Mouse (Mus musculus): Measurements from ENCODE around the gene Vgll4. TPM values are rescaled to one million over a fixed set of nuclear protein-coding genes. Genes with fewer than 3 reads are reported as not detected.

Vgll4 gene
- total and polyA plus RNA-seq, 3 experiments, result 33.3 to 39.4 (median 35.0) TPM

GRCm38 (mm10) chr6:114899652-114900051 is 70.1 kb downstream of the Vgll4 start:
- ATAC-seq (ENCODE audit: extremely low read depth, insufficient number of reproducible peaks, low FRiP score, poor library complexity, severe bottlenecking) (no peak), DNase-seq (ENCODE audit: low spot score) (no peak)
- no peak for TF ChIP-seq CTCF (IDR thresholded peaks at IDR 0.05; ENCODE audit: low read depth, low read length)
- no peak for TF ChIP-seq GATA2 (IDR thresholded peaks at IDR 0.05; ENCODE audit: borderline replicate concordance, low read depth, low read length)
- TF ChIP-seq TAL1 (conservative IDR thresholded peaks at IDR 0.05; ENCODE audit: low read depth, low read length), result no peak
- no peak for TF ChIP-seq GATA1 (IDR thresholded peaks at IDR 0.05; ENCODE audit: borderline replicate concordance, low read length)
- no peak for TF ChIP-seq POLR2AphosphoS5 (IDR thresholded peaks at IDR 0.05; ENCODE audit: insufficient replicate concordance, low read depth, low read length)
- Histone ChIP-seq H3K4me3 (ENCODE audit: low read depth, low read length) (no peak overlapping the region), H3K4me1 (ENCODE audit: insufficient read depth, low read depth, low read length) (peaks cover 75% of the 10 kb centered on the region), H3K27me3 (ENCODE audit: insufficient read depth, low read length) (no peaks in the 10 kb centered on the region), H3K36me3 (replicated peaks) (peaks cover 73% of the 10 kb centered on the region), H3K9me3 (replicated peaks) (no peaks in the 10 kb centered on the region)

GRCm38 (mm10) chr6:114898949-114899348 is 70.8 kb downstream of the Vgll4 start:
- ATAC-seq (ENCODE audit: extremely low read depth, insufficient number of reproducible peaks, low FRiP score, poor library complexity, severe bottlenecking) (no peak), DNase-seq (ENCODE audit: low spot score) (no peak)
- Histone ChIP-seq H3K36me3 (replicated peaks) (peaks cover 72% of the 10 kb centered on the region), H3K27me3 (ENCODE audit: insufficient read depth, low read length) (no peaks in the 10 kb centered on the region), H3K9me3 (replicated peaks) (no peaks in the 10 kb centered on the region), H3K4me3 (ENCODE audit: low read depth, low read length) (no peak overlapping the region), H3K4me1 (ENCODE audit: insufficient read depth, low read depth, low read length) (peaks cover 75% of the 10 kb centered on the region)
- TF ChIP-seq TAL1 (conservative IDR thresholded peaks at IDR 0.05; ENCODE audit: low read depth, low read length), result no peak
- TF ChIP-seq GATA2 (IDR thresholded peaks at IDR 0.05; ENCODE audit: borderline replicate concordance, low read depth, low read length), result no peak
- TF ChIP-seq CTCF (IDR thresholded peaks at IDR 0.05; ENCODE audit: low read depth, low read length), result no peak
- no peak for TF ChIP-seq GATA1 (IDR thresholded peaks at IDR 0.05; ENCODE audit: borderline replicate concordance, low read length)
- no peak for TF ChIP-seq POLR2AphosphoS5 (IDR thresholded peaks at IDR 0.05; ENCODE audit: insufficient replicate concordance, low read depth, low read length)

DNA sequence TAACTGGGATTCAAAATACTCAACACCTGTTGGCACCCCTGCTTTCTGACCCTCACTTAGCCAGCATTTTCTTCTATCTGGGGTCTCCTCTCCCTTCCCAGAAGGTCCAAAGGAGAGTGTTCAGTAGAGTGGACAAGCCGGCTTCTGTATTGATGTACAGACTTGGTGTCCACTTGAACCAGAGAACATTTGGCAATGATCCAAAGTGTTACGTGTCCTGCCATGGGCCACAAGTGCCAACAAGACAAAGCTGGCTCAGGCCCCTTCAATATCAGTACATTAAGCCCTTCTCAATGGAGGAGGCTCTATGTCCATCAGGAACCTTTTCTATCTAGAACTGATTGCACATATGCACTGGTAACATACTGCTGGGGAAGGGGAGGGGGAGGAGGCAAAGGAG is 73.5 kb downstream of the Vgll4 start:
- peaks cover 83% of the 10 kb centered on the region for H3K36me3 ChIP-seq (replicated peaks)
- ATAC-seq (ENCODE audit: extremely low read depth, insufficient number of reproducible peaks, low FRiP score, poor library complexity, severe bottlenecking), result no peak

GRCm38 (mm10) chr6:114895191-114895590 is 74.6 kb downstream of the Vgll4 start:
- DNase-seq (ENCODE audit: low spot score) (no peak), ATAC-seq (ENCODE audit: extremely low read depth, insufficient number of reproducible peaks, low FRiP score, poor library complexity, severe bottlenecking) (no peak)
- Histone ChIP-seq H3K27me3 (ENCODE audit: insufficient read depth, low read length) (no peaks in the 10 kb centered on the region), H3K36me3 (replicated peaks) (peaks cover 91% of the 10 kb centered on the region), H3K4me1 (ENCODE audit: insufficient read depth, low read depth, low read length) (peaks cover 66% of the 10 kb centered on the region), H3K4me3 (ENCODE audit: low read depth, low read length) (no peak overlapping the region), H3K9me3 (replicated peaks) (no peaks in the 10 kb centered on the region)
- no peak for TF ChIP-seq POLR2AphosphoS5 (IDR thresholded peaks at IDR 0.05; ENCODE audit: insufficient replicate concordance, low read depth, low read length)
- TF ChIP-seq CTCF (IDR thresholded peaks at IDR 0.05; ENCODE audit: low read depth, low read length), result no peak

More for the DNA sequence above, 73.5 kb downstream of the Vgll4 start:
- TF ChIP-seq GATA2 (IDR thresholded peaks at IDR 0.05; ENCODE audit: borderline replicate concordance, low read depth, low read length), result no peak
- no peak for TF ChIP-seq GATA1 (IDR thresholded peaks at IDR 0.05; ENCODE audit: borderline replicate concordance, low read length)
- TF ChIP-seq TAL1 (conservative IDR thresholded peaks at IDR 0.05; ENCODE audit: low read depth, low read length), result no peak
- TF ChIP-seq CTCF (IDR thresholded peaks at IDR 0.05; ENCODE audit: low read depth, low read length), result no peak
- TF ChIP-seq POLR2AphosphoS5 (IDR thresholded peaks at IDR 0.05; ENCODE audit: insufficient replicate concordance, low read depth, low read length), result no peak
- H3K4me3 ChIP-seq (ENCODE audit: low read depth, low read length), result no peak overlapping the region
- no peak for DNase-seq (ENCODE audit: low spot score)
- no peaks in the 10 kb centered on the region for H3K27me3 ChIP-seq (ENCODE audit: insufficient read depth, low read length)
- H3K4me1 ChIP-seq (ENCODE audit: insufficient read depth, low read depth, low read length), result peaks cover 66% of the 10 kb centered on the region
- no peaks in the 10 kb centered on the region for H3K9me3 ChIP-seq (replicated peaks)

GRCm38 (mm10) chr6:114894548-114895106 is 75.2 kb downstream of the Vgll4 start:
- H3K36me3 ChIP-seq (replicated peaks), result peaks cover 88% of the 10 kb centered on the region
- no peak overlapping the region; the same call in 1 of the 2 replicates for H3K4me3 ChIP-seq (ENCODE audit: low read depth, low read length)
- H3K9me3 ChIP-seq (replicated peaks), result no peaks in the 10 kb centered on the region
- DNase-seq (ENCODE audit: low spot score), result no peak
- peaks cover 63% of the 10 kb centered on the region for H3K4me1 ChIP-seq (ENCODE audit: insufficient read depth, low read depth, low read length)
- TF ChIP-seq POLR2AphosphoS5 (IDR thresholded peaks at IDR 0.05; ENCODE audit: insufficient replicate concordance, low read depth, low read length) (no peak), CTCF (IDR thresholded peaks at IDR 0.05; ENCODE audit: low read depth, low read length) (no peak), GATA1 (IDR thresholded peaks at IDR 0.05; ENCODE audit: borderline replicate concordance, low read length) (no peak), TAL1 (conservative IDR thresholded peaks at IDR 0.05; ENCODE audit: low read depth, low read length) (no peak), GATA2 (IDR thresholded peaks at IDR 0.05; ENCODE audit: borderline replicate concordance, low read depth, low read length) (no peak)
- peak; percentile 9; the same call in 1 of the 2 replicates for ATAC-seq (ENCODE audit: extremely low read depth, insufficient number of reproducible peaks, low FRiP score, poor library complexity, severe bottlenecking)
- no peaks in the 10 kb centered on the region for H3K27me3 ChIP-seq (ENCODE audit: insufficient read depth, low read length)

- Histone ChIP-seq H3K27me3 (ENCODE audit: insufficient read depth, low read length) (no peaks in the 10 kb centered on the region), H3K9me3 (replicated peaks) (no peaks in the 10 kb centered on the region), H3K4me3 (ENCODE audit: low read depth, low read length) (no peak overlapping the region), H3K4me1 (ENCODE audit: insufficient read depth, low read depth, low read length) (peaks cover 53% of the 10 kb centered on the region), H3K36me3 (replicated peaks) (peaks cover 86% of the 10 kb centered on the region)
- DNase-seq (ENCODE audit: low spot score), result no peak
- TF ChIP-seq CTCF (IDR thresholded peaks at IDR 0.05; ENCODE audit: low read depth, low read length) (no peak), GATA2 (IDR thresholded peaks at IDR 0.05; ENCODE audit: borderline replicate concordance, low read depth, low read length) (no peak), GATA1 (IDR thresholded peaks at IDR 0.05; ENCODE audit: borderline replicate concordance, low read length) (no peak), TAL1 (conservative IDR thresholded peaks at IDR 0.05; ENCODE audit: low read depth, low read length) (no peak), POLR2AphosphoS5 (IDR thresholded peaks at IDR 0.05; ENCODE audit: insufficient replicate concordance, low read depth, low read length) (no peak)
- ATAC-seq (ENCODE audit: extremely low read depth, insufficient number of reproducible peaks, low FRiP score, poor library complexity, severe bottlenecking), result peak; percentile 42; the same call in 1 of the 2 replicates
Measured at GRCm38 (mm10) chr6:114893427-114894209, 76.2 kb downstream of the Vgll4 start.
